Mouse (Mus musculus): ENCODE results near the gene Acoxl. TPM values are rescaled to one million over a fixed set of nuclear protein-coding genes. Genes with fewer than 3 reads are reported as not detected.

The Acoxl gene
- polyA plus RNA-seq, 1 experiment from 2014 or later = not detected

GRCm38 (mm10) chr2:128128532-128128931, 289.9 kb downstream of the Acoxl start:
- Histone ChIP-seq H3K36me3 (ENCODE audit: poor library complexity, severe bottlenecking) (peaks cover 17% of the 10 kb centered on the region), H3K9me3 (replicated peaks) (no peaks in the 10 kb centered on the region), H3K27ac (no peak overlapping the region), H3K4me2 (peak overlapping the region; percentile 99), H3K27me3 (peaks cover 22% of the 10 kb centered on the region), H3K4me1 (peaks cover 34% of the 10 kb centered on the region), H3K9ac (peak overlapping the region; percentile 79), H3K4me3 (peak overlapping the region; percentile 66)
- 16% methylated on average over 10 of the region's 10 CpGs for WGBS
- ATAC-seq = no peak

GRCm38 (mm10) chr2:128131503-128131902, 292.8 kb downstream of the Acoxl start:
- Histone ChIP-seq H3K27ac (no peak overlapping the region), H3K9me3 (replicated peaks) (no peaks in the 10 kb centered on the region), H3K4me2 (no peak overlapping the region), H3K4me1 (peaks cover 14% of the 10 kb centered on the region), H3K36me3 (ENCODE audit: poor library complexity, severe bottlenecking) (peaks cover 34% of the 10 kb centered on the region), H3K27me3 (no peaks in the 10 kb centered on the region), H3K9ac (no peak overlapping the region), H3K4me3 (no peak overlapping the region)
- ATAC-seq = no peak
- WGBS = 91% methylated on average over 11 of the region's 11 CpGs

DNA sequence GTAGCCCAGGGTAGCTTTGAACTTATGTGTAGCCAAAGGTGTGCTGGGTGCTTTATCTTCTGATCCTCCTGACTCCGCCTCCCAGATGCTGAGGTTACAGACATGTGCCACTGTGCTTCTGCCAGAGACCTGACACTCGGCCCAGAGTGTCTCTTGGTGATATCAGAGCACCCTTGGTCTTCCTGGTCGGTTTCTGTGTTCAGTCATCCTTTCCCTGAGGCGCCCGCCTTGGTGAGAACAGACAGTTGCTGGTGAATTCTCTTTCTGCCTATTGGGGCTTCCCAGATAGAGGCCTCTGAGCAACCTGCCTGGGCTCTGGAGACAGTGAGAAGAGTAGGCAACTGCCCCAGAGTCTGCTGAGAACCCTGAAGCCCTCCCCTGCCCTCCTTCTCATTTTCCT, 294.0 kb downstream of the Acoxl start:
- Histone ChIP-seq H3K4me1 (peaks cover 19% of the 10 kb centered on the region), H3K4me3 (no peak overlapping the region), H3K9me3 (replicated peaks) (no peaks in the 10 kb centered on the region), H3K27me3 (no peaks in the 10 kb centered on the region), H3K4me2 (no peak overlapping the region), H3K27ac (no peak overlapping the region), H3K9ac (no peak overlapping the region), H3K36me3 (ENCODE audit: poor library complexity, severe bottlenecking) (peaks cover 40% of the 10 kb centered on the region)
- ATAC-seq = no peak
- WGBS = 89% methylated on average over 5 of the region's 5 CpGs

DNA sequence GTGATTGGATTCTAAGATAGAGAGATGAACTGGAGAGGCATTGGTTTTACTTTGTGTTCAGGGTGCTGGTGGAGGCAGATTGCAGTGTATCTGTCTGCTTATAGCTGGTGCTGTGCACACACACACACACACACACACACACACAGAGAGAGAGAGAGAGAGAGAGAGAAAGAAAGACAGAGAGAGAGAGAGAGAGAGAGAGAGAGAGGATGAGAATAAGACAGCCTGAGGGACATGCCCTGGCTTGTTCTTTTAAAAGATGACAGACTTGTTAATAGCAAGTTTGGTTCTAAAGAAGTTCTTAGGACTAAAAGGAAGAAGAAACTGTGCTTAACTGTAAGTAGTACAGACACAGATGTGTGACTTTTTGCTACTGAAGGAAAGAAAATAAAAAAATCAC, 295.2 kb downstream of the Acoxl start:
- H3K27me3 ChIP-seq = no peaks in the 10 kb centered on the region
- no peak overlapping the region for H3K27ac ChIP-seq
- no peak for ATAC-seq
- H3K36me3 ChIP-seq (ENCODE audit: poor library complexity, severe bottlenecking) = peaks cover 40% of the 10 kb centered on the region
- no peaks in the 10 kb centered on the region for H3K9me3 ChIP-seq (replicated peaks)
- no peak overlapping the region for H3K4me3 ChIP-seq
- no peak overlapping the region for H3K9ac ChIP-seq
- H3K4me1 ChIP-seq = peaks cover 20% of the 10 kb centered on the region
- H3K4me2 ChIP-seq = no peak overlapping the region

GRCm38 (mm10) chr2:128134474-128134873, 295.8 kb downstream of the Acoxl start:
- Histone ChIP-seq H3K9me3 (replicated peaks) (no peaks in the 10 kb centered on the region), H3K36me3 (ENCODE audit: poor library complexity, severe bottlenecking) (peaks cover 40% of the 10 kb centered on the region), H3K27ac (no peak overlapping the region), H3K4me3 (no peak overlapping the region), H3K9ac (no peak overlapping the region), H3K4me2 (no peak overlapping the region), H3K4me1 (peaks cover 22% of the 10 kb centered on the region), H3K27me3 (no peaks in the 10 kb centered on the region)
- 83% methylated on average over 5 of the region's 5 CpGs for WGBS
- ATAC-seq = no peak

GRCm38 (mm10) chr2:128134948-128135347, 296.3 kb downstream of the Acoxl start:
- Histone ChIP-seq H3K4me1 (peaks cover 27% of the 10 kb centered on the region), H3K9me3 (replicated peaks) (no peaks in the 10 kb centered on the region), H3K9ac (no peak overlapping the region), H3K4me3 (no peak overlapping the region), H3K4me2 (no peak overlapping the region), H3K27ac (no peak overlapping the region), H3K36me3 (ENCODE audit: poor library complexity, severe bottlenecking) (peaks cover 40% of the 10 kb centered on the region), H3K27me3 (no peaks in the 10 kb centered on the region)
- WGBS = 84% methylated on average over 8 of the region's 8 CpGs
- ATAC-seq = no peak

DNA sequence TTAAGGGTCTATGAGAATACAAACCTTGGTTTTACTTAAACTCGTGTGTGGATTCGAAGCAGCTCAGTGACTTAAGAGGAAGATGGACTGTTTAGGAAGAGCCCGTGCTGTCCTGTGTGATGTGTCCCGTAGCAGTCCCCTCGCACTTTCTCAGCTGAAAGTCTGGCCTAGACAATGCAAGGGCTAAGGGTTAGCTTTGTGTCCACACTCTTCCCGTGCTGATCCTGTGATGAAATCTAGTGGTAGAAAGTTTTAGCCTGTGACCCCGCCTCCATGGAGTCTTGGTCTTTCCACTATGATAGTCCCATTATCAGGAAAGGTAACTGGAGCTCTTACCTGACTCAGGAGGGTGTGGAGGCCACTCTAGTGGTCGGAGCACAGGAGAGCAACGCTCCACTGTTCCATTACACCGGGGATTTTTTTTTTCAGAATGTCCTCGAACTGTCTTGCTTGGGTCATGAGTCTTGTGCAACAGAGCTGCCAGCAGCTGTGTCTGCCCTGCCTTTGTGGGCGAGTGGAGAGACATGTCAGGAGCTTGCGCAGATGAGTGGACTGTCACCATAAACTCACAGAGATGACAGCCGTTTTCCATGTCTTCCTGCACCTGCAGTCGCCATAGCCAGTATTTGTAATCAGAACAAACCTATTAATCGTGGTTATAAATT, 298.2 kb downstream of the Acoxl start:
- Histone ChIP-seq H3K4me3 (no peak overlapping the region), H3K36me3 (ENCODE audit: poor library complexity, severe bottlenecking) (peaks cover 29% of the 10 kb centered on the region), H3K9ac (no peak overlapping the region), H3K27me3 (no peaks in the 10 kb centered on the region), H3K27ac (no peak overlapping the region), H3K9me3 (replicated peaks) (no peaks in the 10 kb centered on the region), H3K4me1 (peaks cover 33% of the 10 kb centered on the region), H3K4me2 (no peak overlapping the region)
- no peak for ATAC-seq
- 89% methylated on average over 16 of the region's 16 CpGs for WGBS

- H3K36me3 ChIP-seq (ENCODE audit: poor library complexity, severe bottlenecking) = peaks cover 29% of the 10 kb centered on the region
- no peaks in the 10 kb centered on the region for H3K9me3 ChIP-seq (replicated peaks)
- H3K4me3 ChIP-seq = no peak overlapping the region
- WGBS = 76% methylated on average over 22 of the region's 22 CpGs
- H3K27me3 ChIP-seq = no peaks in the 10 kb centered on the region
- H3K9ac ChIP-seq = no peak overlapping the region
- H3K4me2 ChIP-seq = no peak overlapping the region
- ATAC-seq = no peak
- no peak overlapping the region for H3K27ac ChIP-seq
- H3K4me1 ChIP-seq = peaks cover 33% of the 10 kb centered on the region
Measured at GRCm38 (mm10) chr2:128137480-128138276, 299.0 kb downstream of the Acoxl start.

GRCm38 (mm10) chr2:128138924-128139323, 300.2 kb downstream of the Acoxl start:
- 46% methylated on average over 8 of the region's 8 CpGs for WGBS
- Histone ChIP-seq H3K4me2 (no peak overlapping the region), H3K36me3 (ENCODE audit: poor library complexity, severe bottlenecking) (peaks cover 27% of the 10 kb centered on the region), H3K4me3 (no peak overlapping the region), H3K27me3 (no peaks in the 10 kb centered on the region), H3K4me1 (peaks cover 33% of the 10 kb centered on the region), H3K9me3 (replicated peaks) (no peaks in the 10 kb centered on the region), H3K9ac (no peak overlapping the region), H3K27ac (no peak overlapping the region)
- ATAC-seq = peak; percentile 78

GRCm38 (mm10) chr2:128139781-128140180, 301.1 kb downstream of the Acoxl start:
- Histone ChIP-seq H3K27ac (peak overlapping the region; percentile 7), H3K27me3 (no peaks in the 10 kb centered on the region), H3K9ac (no peak overlapping the region), H3K4me3 (no peak overlapping the region), H3K4me1 (peaks cover 33% of the 10 kb centered on the region), H3K9me3 (replicated peaks) (no peaks in the 10 kb centered on the region), H3K4me2 (no peak overlapping the region), H3K36me3 (ENCODE audit: poor library complexity, severe bottlenecking) (peaks cover 19% of the 10 kb centered on the region)
- ATAC-seq = peak; percentile 37
- 62% methylated on average over 15 of the region's 15 CpGs for WGBS

DNA sequence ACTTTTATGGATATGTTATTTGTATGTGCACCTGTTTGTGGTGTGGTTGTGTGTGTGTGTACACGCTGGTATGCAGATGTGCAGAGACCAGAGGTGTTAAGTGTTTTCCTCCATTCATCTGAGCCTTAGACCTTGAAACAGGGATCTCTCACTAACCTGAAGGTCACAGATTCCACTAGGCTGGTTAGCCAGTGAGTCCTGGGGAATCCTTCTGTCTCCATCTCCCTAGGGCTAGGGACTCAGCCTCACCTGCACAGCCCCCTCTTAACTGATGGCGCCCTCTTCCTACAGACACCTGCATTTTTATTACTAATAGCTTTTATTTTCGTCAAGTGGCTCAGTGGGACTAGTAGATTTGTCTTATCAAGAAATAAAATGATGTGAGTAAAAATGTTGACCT, 301.5 kb downstream of the Acoxl start:
- no peak for ATAC-seq

DNA sequence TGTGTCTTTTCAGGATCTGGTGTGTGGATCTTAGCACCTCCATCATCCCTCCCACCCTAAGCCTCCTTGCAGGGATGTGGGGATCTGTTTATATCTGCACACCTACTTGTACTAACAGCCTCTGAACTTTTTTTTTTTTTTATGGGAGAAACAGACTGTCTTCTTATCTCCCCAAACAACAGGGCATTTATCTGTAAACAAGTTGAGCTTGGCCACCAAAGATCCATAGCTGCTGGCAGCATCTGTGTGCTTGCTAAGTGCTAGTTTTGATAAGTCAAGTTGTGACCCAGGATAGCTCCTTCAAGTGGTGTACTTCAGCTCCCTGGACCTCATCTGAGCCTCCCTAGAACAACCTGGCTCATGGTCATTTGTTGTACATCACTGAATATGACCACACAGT, 305.3 kb downstream of the Acoxl start:
- ATAC-seq = no peak
- Histone ChIP-seq H3K4me1 (peaks cover 15% of the 10 kb centered on the region), H3K4me2 (no peak overlapping the region), H3K36me3 (ENCODE audit: poor library complexity, severe bottlenecking) (peaks cover 22% of the 10 kb centered on the region), H3K9me3 (replicated peaks) (no peaks in the 10 kb centered on the region), H3K9ac (no peak overlapping the region), H3K27ac (no peak overlapping the region), H3K4me3 (no peak overlapping the region), H3K27me3 (no peaks in the 10 kb centered on the region)

More for the DNA sequence above, 301.5 kb downstream of the Acoxl start:
- H3K4me1 ChIP-seq = peaks cover 33% of the 10 kb centered on the region
- no peak overlapping the region for H3K9ac ChIP-seq
- no peak overlapping the region for H3K4me2 ChIP-seq
- no peaks in the 10 kb centered on the region for H3K27me3 ChIP-seq
- H3K9me3 ChIP-seq (replicated peaks) = no peaks in the 10 kb centered on the region
- H3K36me3 ChIP-seq (ENCODE audit: poor library complexity, severe bottlenecking) = peaks cover 15% of the 10 kb centered on the region
- 89% methylated on average over 3 of the region's 3 CpGs for WGBS
- peak overlapping the region; percentile 7; the same call in 1 of the 2 replicates for H3K27ac ChIP-seq
- no peak overlapping the region for H3K4me3 ChIP-seq
